Mouse (Mus musculus): ENCODE measurements around the gene Tbxa2r.

Gene Tbxa2r

GRCm38 (mm10) chr10:81344421-81345161, 16.1 kb downstream of the Tbxa2r start:
- DNase-seq (ENCODE audit: low spot score in 2 of 2): no peak

- DNase-seq (ENCODE audit: low spot score in 2 of 2): no peak
Observed at GRCm38 (mm10) chr10:81345162-81345534, 16.6 kb downstream of the Tbxa2r start.

GRCm38 (mm10) chr10:81346453-81347067, 18.0 kb downstream of the Tbxa2r start:
- peak; percentile 46 to 66 for DNase-seq (ENCODE audit: low spot score in 2 of 2)

DNA sequence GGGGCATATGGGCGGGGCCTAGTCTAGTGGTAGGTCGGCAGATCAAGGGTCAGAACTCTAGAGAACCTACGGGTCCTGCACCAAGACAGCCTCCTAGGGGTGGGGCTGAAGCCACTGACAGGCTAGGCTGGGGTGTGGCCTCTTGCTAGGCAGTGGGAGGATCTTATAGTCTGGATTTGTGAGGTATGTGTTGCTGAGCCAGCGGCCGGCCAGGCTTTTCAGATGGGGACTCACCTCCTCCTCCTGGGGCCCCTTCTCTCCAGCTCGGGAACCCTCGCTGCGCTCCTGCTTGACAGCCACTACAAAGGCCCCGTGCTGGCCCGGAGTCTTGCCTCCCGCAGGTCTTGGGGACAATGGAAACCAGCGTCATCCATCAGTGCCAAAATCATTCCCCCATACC, 20.6 kb downstream of the Tbxa2r start:
- DNase-seq (ENCODE audit: low spot score in 2 of 2): peak in 1 of 2 experiments; percentile 43

- DNase-seq (ENCODE audit: low spot score in 2 of 2): no peak
Observed at GRCm38 (mm10) chr10:81349961-81350350, 21.4 kb downstream of the Tbxa2r start.

DNA sequence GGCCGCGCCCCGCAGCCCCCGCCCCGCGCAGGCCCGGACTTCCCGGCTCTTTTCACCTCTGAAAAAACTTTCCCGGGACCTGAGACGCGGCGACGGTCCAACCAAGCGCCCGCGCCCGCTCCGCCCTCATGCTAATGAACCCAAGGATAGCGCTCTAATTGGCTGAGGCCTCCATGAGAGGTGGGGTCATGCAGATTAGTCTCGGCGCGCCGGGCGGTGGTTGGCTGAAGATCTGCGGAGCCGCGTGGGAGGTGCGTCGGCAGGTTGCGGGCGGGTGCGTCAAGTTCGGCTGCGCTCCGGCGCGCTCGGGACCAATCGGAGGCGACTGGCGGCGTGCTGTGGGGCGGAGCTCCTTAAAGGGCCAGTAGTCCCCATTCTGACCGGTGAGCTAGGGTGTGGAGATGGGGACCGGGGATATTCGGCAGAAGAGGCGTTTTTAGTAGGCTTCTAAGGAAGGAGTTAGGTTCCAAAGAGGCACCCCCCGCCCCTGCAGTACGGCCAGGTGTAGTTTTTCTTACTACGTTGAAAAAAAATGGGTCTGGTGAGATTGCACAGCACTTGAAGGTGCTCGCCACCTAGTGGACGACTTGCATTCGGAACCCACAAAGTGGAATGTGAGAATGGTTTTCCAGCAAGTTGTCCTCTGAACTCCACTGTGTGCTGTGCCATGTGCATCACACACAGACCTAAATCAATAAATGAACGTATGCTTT, 22.0 kb downstream of the Tbxa2r start, which contains the start of gene Hmg20b:
Gene Hmg20b (minus strand): TSS at position 130 of the 713 bp plus-strand sequence.
- DNase-seq (ENCODE audit: low spot score in 2 of 2): peak; percentile 97 to 98

- DNase-seq (ENCODE audit: low spot score in 2 of 2): peak; percentile 57 to 59
Observed at GRCm38 (mm10) chr10:81351678-81352291, 23.3 kb downstream of the Tbxa2r start.

GRCm38 (mm10) chr10:81354738-81355477, 26.4 kb downstream of the Tbxa2r start:
- DNase-seq (ENCODE audit: low spot score in 2 of 2): no peak

DNA sequence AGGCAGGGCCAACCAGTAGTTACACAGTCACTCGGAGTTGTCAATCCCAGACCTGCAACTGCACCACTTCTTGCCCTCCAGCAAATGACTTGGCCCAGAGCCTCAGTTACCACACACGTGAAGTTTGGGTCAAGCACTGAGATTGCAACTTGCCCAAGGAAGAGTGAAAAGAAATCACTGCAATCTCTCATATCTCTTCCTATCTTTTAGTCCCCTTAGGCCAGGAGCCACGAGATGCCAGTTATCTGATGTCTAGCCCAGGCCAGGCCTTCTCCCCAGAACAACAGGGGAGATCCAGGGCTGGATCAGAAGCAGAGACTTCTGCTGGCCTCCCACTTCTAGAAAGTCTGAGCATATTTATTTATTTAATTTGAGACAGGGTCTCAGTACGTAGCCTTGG, 27.0 kb downstream of the Tbxa2r start:
- no peak for DNase-seq (ENCODE audit: low spot score in 2 of 2)

DNA sequence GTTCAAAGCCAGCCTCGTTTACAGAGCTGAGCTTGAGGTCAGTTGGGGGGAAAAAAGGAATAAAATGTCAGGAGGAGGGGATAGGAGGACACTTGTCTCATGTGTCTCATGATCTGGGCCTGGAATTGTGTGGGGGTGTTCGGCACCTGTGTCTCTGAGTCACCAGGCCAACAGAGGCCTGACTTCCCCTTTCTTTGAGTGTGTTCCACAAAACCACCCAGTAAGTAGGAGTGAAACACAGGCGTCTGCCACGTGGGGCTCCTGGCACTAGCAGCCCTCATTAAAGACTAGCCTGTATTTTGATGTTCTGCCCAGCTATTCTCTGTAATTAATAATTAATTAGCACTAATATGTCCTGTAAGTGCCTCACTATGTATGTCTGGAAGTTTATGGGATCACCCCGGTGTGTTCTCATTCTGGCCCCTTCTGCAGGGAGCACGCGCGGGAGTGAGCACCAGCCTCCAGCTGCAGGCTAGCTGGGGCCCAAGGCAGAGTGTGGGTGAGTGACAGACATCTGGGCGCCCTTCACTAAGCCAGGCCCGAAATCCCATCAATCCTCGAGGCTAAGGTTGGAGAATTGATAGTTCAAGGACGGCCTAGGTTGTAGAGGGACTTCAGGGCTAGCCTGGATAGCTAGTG, 27.9 kb downstream of the Tbxa2r start:
- DNase-seq (ENCODE audit: low spot score in 2 of 2): no peak

DNA sequence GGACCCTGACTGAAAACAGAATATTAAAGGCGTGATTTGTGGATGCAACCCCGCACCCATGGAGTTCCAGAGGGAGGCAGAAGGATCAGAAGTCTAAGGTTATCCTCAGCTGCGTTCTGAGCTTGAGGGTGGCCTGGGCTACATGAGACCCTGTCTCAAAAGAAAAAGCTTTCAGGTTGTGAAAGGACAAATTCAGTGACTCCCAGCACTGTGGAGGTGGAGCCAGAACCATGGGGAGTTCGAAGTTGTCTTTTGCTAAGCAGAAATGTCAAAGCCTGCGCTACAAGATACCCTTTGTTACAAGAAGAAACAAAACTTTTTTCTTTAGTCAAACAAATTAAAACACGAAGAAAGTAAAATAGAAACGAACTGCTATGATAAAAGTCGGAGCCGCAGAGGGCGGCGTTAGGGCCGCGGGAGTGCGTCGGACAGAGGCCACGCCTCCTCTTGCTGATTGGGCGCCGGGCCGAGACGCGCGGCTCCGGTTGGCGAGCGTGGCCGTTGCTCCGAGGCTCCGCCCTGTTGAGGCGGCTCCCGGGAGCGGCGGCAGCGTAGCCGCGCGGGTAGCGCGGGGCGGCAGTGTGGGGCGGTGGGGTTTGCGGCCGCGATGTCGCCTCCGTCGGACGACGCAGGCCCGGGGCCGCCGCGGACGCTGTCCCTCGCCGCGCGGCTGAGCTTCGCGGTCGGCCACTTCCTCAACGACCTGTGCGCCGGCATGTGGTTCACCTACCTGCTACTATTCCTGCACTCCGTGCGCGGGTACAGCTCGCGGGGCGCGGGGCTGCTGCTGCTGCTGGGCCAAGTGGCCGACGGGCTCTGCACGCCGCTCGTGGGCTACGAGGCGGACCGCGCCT, 28.7 kb downstream of the Tbxa2r start, which contains the start of gene Mfsd12:
Gene Mfsd12 (plus strand): TSS at position 501 of the 854 bp plus-strand sequence.
- DNase-seq (ENCODE audit: low spot score in 2 of 2): peak; percentile 84 to 88

DNA sequence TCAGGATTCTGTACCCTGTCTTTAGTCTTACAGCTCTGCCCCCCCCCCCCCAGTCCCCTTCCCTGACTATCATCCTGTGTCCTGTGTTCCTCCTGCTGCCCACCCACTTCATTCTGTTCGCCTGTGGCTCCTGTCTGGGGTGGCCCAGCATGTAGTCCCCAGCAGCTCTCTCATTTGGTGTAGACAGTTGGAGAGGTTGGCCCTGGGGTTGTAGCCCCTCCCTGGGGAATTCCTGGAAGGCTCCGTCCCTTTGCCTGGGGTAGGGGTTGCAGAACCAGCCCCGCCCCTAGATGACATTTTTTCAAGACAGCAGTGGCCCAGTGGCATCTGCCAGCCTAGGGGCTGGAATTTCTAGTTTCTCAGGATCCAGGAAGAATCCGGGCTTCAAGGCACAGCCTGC, 29.7 kb downstream of the Tbxa2r start:
- DNase-seq (ENCODE audit: low spot score in 2 of 2): no peak

- no peak for DNase-seq (ENCODE audit: low spot score in 2 of 2)
Observed at GRCm38 (mm10) chr10:81358841-81359240, 30.3 kb downstream of the Tbxa2r start.

DNA sequence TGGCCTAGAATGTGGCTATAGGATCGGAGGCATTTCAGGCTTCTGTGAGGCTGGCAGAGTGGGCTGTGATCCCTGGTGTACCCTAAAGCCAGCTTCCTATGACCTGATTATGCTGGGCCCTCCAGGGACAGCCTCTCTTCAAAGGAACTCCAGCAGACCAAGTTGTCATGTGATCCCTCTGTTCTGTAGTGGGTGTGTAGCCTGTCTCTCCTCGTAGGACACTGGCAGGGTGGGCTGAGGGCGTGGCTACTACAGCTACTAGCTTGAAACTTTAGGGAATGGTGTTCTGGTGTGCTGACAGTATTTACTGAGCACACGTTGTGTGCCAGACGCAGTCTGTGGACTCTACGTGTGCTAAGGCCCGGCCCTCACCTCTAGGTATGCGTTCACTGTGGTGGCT, 32.2 kb downstream of the Tbxa2r start:
- DNase-seq (ENCODE audit: low spot score in 2 of 2): no peak

DNA sequence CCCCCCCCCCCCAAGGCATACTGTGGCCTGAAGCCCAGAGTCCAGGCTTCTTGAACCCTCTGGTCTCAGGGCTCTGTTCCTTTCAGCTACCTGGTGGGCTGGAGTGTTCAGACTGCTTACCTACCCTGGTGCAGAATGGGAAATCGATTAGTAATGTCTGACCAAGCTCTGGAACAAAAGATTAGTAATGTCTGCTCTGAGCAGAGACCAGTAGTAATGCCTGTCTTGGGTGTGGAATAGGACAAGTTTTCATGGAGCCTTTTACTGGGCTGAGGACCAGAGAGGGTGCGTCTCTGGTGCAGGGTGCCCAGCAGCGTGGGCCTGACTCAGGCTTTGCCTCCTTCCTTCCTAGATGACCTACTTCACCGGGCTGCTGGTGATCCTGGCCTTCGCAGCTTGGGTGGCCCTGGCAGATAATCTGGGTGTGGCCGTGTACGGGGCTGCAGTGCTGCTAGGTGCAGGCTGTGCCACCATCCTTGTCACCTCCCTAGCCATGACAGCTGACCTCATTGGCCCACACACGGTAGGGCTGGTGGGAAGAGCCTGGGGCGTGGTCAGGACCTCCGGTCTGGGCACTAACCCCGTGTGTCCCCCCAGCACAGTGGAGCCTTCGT, 33.9 kb downstream of the Tbxa2r start:
- DNase-seq (ENCODE audit: low spot score in 2 of 2): peak; percentile 63 to 66

- DNase-seq (ENCODE audit: low spot score in 2 of 2): no peak
Observed at GRCm38 (mm10) chr10:81363436-81364346, 35.2 kb downstream of the Tbxa2r start.

DNA sequence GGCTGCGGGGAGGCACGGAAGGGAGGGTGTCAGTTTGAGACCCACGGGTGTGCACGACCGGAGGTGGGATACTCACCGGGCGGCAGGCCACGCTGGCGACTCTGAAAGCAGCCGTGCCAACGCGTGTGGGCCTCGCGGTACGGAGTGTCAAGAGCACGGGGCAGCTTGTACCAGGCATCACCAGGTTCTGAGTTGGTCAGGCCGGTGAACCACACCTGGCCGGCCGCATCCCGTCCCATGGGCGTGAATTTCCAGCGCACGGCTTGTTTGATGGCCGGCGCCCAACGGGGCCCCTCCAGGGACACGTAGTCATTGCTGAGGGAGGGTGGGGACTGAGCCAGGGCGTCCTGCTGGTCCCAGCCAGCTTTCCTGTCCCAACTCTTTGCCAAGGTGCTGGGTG, 36.1 kb downstream of the Tbxa2r start:
- no peak for DNase-seq (ENCODE audit: low spot score in 2 of 2)

GRCm38 (mm10) chr10:81365073-81365472, 36.5 kb downstream of the Tbxa2r start:
- DNase-seq (ENCODE audit: low spot score in 2 of 2): no peak

All from spleen, postnatal 14 days (tissue).